Mouse (Mus musculus) forebrain, embryonic 15.5 days (tissue): ENCODE results near the gene Proser2. TPM values are rescaled to one million over a fixed set of nuclear protein-coding genes. Genes with fewer than 3 reads are reported as not detected.

Source experiments
- ATAC-seq: fragments of 200-750 bp; cut with Nextera tagmentation; replicated peaks from 2 replicates; pipeline ENCODE4 v1.8.0; 2017; ENCODE audit warnings: mild to moderate bottlenecking, moderate TSS enrichment, moderate library complexity
- H3K27ac ChIP-seq: fragments of 300-500 bp; sonication (generic); replicated peaks from 2 replicates; pipeline ENCODE4 v1.5.1; 2015; ENCODE audit warnings: mild to moderate bottlenecking, inconsistent platforms
- H3K27me3 ChIP-seq: fragments of 300-500 bp; sonication (generic); 2 replicates; pipeline ENCODE4 v1.6.1; 2015; ENCODE audit warnings: inconsistent platforms
- H3K36me3 ChIP-seq: fragments of 300-500 bp; sonication (generic); 2 replicates; pipeline ENCODE4 v1.6.1; 2015; ENCODE audit warnings: mild to moderate bottlenecking, inconsistent platforms
- H3K4me1 ChIP-seq: fragments of 300-500 bp; sonication (generic); 2 replicates; pipeline ENCODE4 v1.6.1; 2015; ENCODE audit warnings: inconsistent platforms
- H3K4me2 ChIP-seq: fragments of 300-500 bp; sonication (generic); replicated peaks from 2 replicates; pipeline ENCODE4 v1.6.1; 2015; ENCODE audit warnings: mild to moderate bottlenecking, inconsistent platforms
- H3K4me3 ChIP-seq: fragments of 300-500 bp; sonication (generic); 2 replicates; pipeline ENCODE4 v1.5.1; 2015; ENCODE audit warnings: mild to moderate bottlenecking, inconsistent platforms
- H3K9ac ChIP-seq: fragments of 300-500 bp; sonication (generic); replicated peaks from 2 replicates; pipeline ENCODE4 v1.6.1; 2015; ENCODE audit warnings: mild to moderate bottlenecking, inconsistent platforms
- H3K9me3 ChIP-seq: fragments of 300-500 bp; sonication (generic); 2 replicates; pipeline ENCODE4 v1.6.1; 2016; ENCODE audit warnings: inconsistent platforms
- WGBS: fragments of 180-500 bp; shearing (Covaris S2); methylation state at CpG from one replicate; pipeline ENCODE4 v1.1.7; 2015; ENCODE audit warnings: mixed read lengths; 5-methylcytosine and 5-hydroxymethylcytosine counted together
- polyA plus RNA-seq: library from polyadenylated mRNA; unstranded; fragments of >200 nt; fragmentation: Nextera tagmentation; extraction: Ambion mirVana; gene quantifications from 2 replicates; pipeline ENCODE4 v1.2.1, GENCODE M21; 2015

Proser2 gene
- polyA plus RNA-seq, 1 experiment from 2014 or later, result 3.3 TPM

DNA sequence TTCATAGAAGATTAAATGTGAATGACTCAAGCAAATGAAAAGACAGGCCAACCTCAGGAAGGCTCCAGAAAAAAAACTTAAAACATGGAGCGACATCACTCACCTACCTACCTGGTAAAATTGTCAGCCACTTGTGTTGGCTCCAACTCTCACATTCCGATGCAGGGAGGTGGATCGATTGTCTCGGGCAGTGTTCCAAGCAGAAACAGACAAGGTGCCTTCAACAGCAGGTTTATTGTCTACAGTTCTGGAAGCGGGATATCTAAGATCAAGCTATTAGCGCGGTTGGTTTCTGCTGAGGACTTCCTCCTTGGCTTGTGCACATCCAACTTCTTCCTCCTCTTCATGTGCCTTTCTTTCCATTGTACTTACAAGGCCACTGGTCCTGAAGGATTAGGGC is 27.6 kb upstream of the Proser2 start:
- no peaks in the 10 kb centered on the region for H3K36me3 ChIP-seq
- no peaks in the 10 kb centered on the region for H3K27me3 ChIP-seq
- H3K9ac ChIP-seq, result no peak overlapping the region
- H3K4me2 ChIP-seq, result no peak overlapping the region
- H3K4me3 ChIP-seq, result no peak overlapping the region
- no peaks in the 10 kb centered on the region for H3K9me3 ChIP-seq
- no peak for ATAC-seq
- no peaks in the 10 kb centered on the region for H3K4me1 ChIP-seq
- no peak overlapping the region for H3K27ac ChIP-seq
- 91% methylated on average over 7 of the region's 7 CpGs for WGBS

- Histone ChIP-seq H3K27ac (no peak overlapping the region), H3K4me2 (no peak overlapping the region), H3K4me3 (no peak overlapping the region), H3K36me3 (no peaks in the 10 kb centered on the region), H3K27me3 (no peaks in the 10 kb centered on the region), H3K9ac (no peak overlapping the region), H3K9me3 (no peaks in the 10 kb centered on the region), H3K4me1 (no peaks in the 10 kb centered on the region)
- no peak for ATAC-seq
- 90% methylated on average over 4 of the region's 4 CpGs for WGBS
Observed at GRCm38 (mm10) chr2:6157208-6157607, 27.2 kb upstream of the Proser2 start.

DNA sequence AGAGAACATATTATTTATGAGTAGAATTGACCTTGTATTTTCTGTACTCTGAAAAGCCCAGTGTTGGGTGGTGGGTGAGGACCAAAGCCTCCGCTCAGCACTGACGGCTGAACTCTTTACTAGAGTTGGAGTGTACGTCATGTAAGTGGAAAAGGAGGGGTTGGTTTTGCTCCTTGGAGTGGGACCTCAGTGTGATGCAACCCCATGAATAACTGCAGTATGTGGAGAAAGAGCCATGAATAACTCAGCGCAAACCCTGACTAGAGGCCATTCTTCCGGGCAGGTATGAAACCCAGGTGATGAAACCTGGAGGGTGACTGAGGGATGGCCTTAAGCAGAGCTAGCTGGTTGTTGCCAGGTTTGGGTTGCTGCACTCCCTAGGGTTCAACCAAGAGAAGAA is 19.8 kb upstream of the Proser2 start:
- no peaks in the 10 kb centered on the region for H3K4me1 ChIP-seq
- H3K27me3 ChIP-seq, result no peaks in the 10 kb centered on the region
- no peak for ATAC-seq
- H3K4me3 ChIP-seq, result no peak overlapping the region
- H3K9me3 ChIP-seq, result no peaks in the 10 kb centered on the region
- no peaks in the 10 kb centered on the region for H3K36me3 ChIP-seq
- H3K9ac ChIP-seq, result no peak overlapping the region
- no peak overlapping the region for H3K4me2 ChIP-seq
- no peak overlapping the region for H3K27ac ChIP-seq
- 96% methylated on average over 5 of the region's 5 CpGs for WGBS

GRCm38 (mm10) chr2:6146901-6147300 is 16.9 kb upstream of the Proser2 start:
- Histone ChIP-seq H3K9ac (no peak overlapping the region), H3K27me3 (no peaks in the 10 kb centered on the region), H3K36me3 (no peaks in the 10 kb centered on the region), H3K27ac (no peak overlapping the region), H3K4me3 (no peak overlapping the region), H3K9me3 (no peaks in the 10 kb centered on the region), H3K4me2 (no peak overlapping the region), H3K4me1 (no peaks in the 10 kb centered on the region)
- WGBS, result 89% methylated on average over 7 of the region's 7 CpGs
- ATAC-seq, result no peak

GRCm38 (mm10) chr2:6146257-6146656 is 16.2 kb upstream of the Proser2 start:
- Histone ChIP-seq H3K27ac (no peak overlapping the region), H3K4me3 (no peak overlapping the region), H3K4me1 (no peaks in the 10 kb centered on the region), H3K27me3 (no peaks in the 10 kb centered on the region), H3K9ac (no peak overlapping the region), H3K4me2 (no peak overlapping the region), H3K9me3 (no peaks in the 10 kb centered on the region), H3K36me3 (no peaks in the 10 kb centered on the region)
- WGBS, result 81% methylated on average over 4 of the region's 4 CpGs
- ATAC-seq, result no peak

- Histone ChIP-seq H3K36me3 (no peaks in the 10 kb centered on the region), H3K9me3 (no peaks in the 10 kb centered on the region), H3K4me2 (no peak overlapping the region), H3K4me1 (no peaks in the 10 kb centered on the region), H3K9ac (no peak overlapping the region), H3K27ac (no peak overlapping the region), H3K27me3 (no peaks in the 10 kb centered on the region), H3K4me3 (no peak overlapping the region)
- no peak for ATAC-seq
- 83% methylated on average over 10 of the region's 10 CpGs for WGBS
Observed at GRCm38 (mm10) chr2:6145611-6146010, 15.6 kb upstream of the Proser2 start.

GRCm38 (mm10) chr2:6142915-6143654 is 13.1 kb upstream of the Proser2 start:
- H3K9ac ChIP-seq, result no peak overlapping the region
- WGBS, result 54% methylated on average over 16 of the region's 16 CpGs
- H3K9me3 ChIP-seq, result no peaks in the 10 kb centered on the region
- H3K4me2 ChIP-seq, result no peak overlapping the region
- no peak overlapping the region for H3K27ac ChIP-seq
- H3K4me3 ChIP-seq, result no peak overlapping the region
- H3K27me3 ChIP-seq, result no peaks in the 10 kb centered on the region
- no peak for ATAC-seq
- no peaks in the 10 kb centered on the region for H3K36me3 ChIP-seq
- no peaks in the 10 kb centered on the region for H3K4me1 ChIP-seq

DNA sequence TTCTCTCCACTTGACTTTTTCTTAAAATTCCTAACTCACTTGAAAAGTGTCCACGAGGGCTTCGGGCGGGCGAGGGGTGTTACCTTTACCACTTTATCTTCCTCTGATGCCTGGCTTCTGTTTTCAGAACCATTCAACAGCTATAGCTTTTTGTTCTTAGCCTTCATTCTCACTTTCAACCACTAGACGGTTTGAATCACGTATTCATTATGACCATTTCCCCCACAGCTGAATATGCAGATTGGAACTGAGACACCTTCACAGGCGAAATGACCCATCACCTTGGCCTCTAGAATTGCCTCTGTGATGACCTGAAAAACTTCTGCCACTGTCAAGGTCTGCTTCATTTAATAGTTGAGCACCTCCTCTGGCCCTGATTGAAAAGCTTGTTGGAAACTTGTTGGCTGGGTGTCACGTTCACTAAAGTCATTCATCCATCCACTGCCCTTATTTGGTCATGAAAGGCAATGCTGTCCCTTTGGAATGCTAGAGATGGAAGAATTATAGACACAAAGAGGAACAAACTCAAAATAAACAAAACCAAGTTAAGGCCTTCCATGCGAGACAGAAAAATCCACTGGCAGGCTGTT is 10.7 kb upstream of the Proser2 start:
- H3K4me1 ChIP-seq, result no peaks in the 10 kb centered on the region
- no peak overlapping the region for H3K4me2 ChIP-seq
- H3K27me3 ChIP-seq, result no peaks in the 10 kb centered on the region
- WGBS, result 86% methylated on average over 9 of the region's 9 CpGs
- no peaks in the 10 kb centered on the region for H3K36me3 ChIP-seq
- no peak overlapping the region for H3K4me3 ChIP-seq
- no peaks in the 10 kb centered on the region for H3K9me3 ChIP-seq
- no peak for ATAC-seq
- no peak overlapping the region for H3K27ac ChIP-seq
- H3K9ac ChIP-seq, result no peak overlapping the region

- Histone ChIP-seq H3K4me1 (peaks cover 7% of the 10 kb centered on the region), H3K27ac (no peak overlapping the region), H3K27me3 (peaks cover 11% of the 10 kb centered on the region; the same call in 1 of the 2 replicates), H3K9me3 (no peaks in the 10 kb centered on the region), H3K4me3 (no peak overlapping the region), H3K36me3 (no peaks in the 10 kb centered on the region), H3K9ac (no peak overlapping the region), H3K4me2 (no peak overlapping the region)
- WGBS, result 92% methylated on average over 19 of the region's 19 CpGs
- ATAC-seq, result no peak
Observed at GRCm38 (mm10) chr2:6133871-6134270, 3.9 kb upstream of the Proser2 start.

GRCm38 (mm10) chr2:6128881-6129280 is 1.1 kb downstream of the Proser2 start:
- no peaks in the 10 kb centered on the region for H3K36me3 ChIP-seq
- H3K4me2 ChIP-seq, result peak overlapping the region; percentile 86
- no peaks in the 10 kb centered on the region for H3K9me3 ChIP-seq
- peaks cover 14% of the 10 kb centered on the region; the same call in 1 of the 2 replicates for H3K27me3 ChIP-seq
- H3K4me1 ChIP-seq, result peaks cover 7% of the 10 kb centered on the region
- no peak for ATAC-seq
- H3K9ac ChIP-seq, result no peak overlapping the region
- H3K4me3 ChIP-seq, result peak overlapping the region; percentile 71
- H3K27ac ChIP-seq, result no peak overlapping the region
- WGBS, result 51% methylated on average over 8 of the region's 8 CpGs

DNA sequence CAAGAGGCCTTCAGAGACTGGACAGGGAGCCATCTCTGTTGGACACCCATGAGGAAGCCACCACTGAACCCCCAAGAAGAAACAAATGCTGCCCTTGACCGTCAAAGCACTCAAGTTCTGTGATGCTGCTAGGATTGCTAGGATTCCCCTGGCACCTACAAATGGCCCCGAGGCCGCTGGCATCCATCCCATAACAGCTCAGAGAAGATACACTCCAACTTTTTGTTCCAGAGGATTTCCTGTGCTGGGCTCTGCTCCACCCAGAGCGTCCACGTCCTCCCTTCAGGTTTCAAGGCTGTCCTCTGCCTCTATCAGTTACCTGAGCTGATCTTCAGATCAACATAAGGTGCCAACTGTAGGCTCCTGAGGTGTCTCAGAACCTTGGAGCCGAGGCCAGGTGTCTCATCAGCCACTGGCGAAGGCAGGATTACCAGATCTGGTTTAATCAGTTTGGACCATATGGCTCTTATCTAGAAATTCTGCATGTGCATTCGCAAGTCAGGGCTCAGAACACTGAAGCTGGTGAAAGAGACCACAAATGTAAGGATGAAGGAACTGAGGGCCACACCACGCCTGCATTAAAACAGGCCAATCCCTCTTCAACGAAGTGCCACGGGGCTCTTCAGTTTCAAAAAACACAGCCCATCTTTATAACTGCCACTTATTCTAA is 1.7 kb downstream of the Proser2 start:
- WGBS, result 84% methylated on average over 11 of the region's 11 CpGs
- ATAC-seq, result no peak
- no peak overlapping the region for H3K4me2 ChIP-seq
- no peaks in the 10 kb centered on the region for H3K9me3 ChIP-seq
- H3K4me1 ChIP-seq, result peaks cover 7% of the 10 kb centered on the region
- H3K4me3 ChIP-seq, result no peak overlapping the region
- peaks cover 14% of the 10 kb centered on the region; the same call in 1 of the 2 replicates for H3K27me3 ChIP-seq
- no peak overlapping the region for H3K27ac ChIP-seq
- no peak overlapping the region for H3K9ac ChIP-seq
- H3K36me3 ChIP-seq, result no peaks in the 10 kb centered on the region

DNA sequence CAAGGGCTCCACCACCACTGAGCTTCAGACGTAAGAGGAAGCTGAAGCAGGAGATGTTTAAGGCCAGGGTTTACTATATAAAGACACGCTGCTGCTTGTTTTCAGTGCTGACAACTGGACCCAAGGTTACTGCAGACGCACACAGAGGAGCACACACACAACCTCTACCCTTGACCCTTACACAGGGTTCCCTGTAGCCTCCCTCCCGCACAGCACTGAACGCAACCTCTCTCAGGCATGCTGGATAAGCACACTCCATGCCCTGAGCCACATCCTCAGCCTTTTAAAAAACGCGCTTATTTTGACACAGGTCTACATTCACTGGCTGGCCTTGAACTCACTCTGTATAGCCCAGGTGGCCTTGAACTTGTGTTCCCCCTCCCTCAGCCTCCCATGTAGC is 7.0 kb downstream of the Proser2 start:
- H3K36me3 ChIP-seq, result no peaks in the 10 kb centered on the region
- H3K27me3 ChIP-seq, result 0 out of 2 replicates have a peak, but pooled peaks cover 2% of the 10 kb centered on the region
- no peak overlapping the region for H3K9ac ChIP-seq
- H3K4me3 ChIP-seq, result no peak overlapping the region
- H3K4me2 ChIP-seq, result no peak overlapping the region
- H3K9me3 ChIP-seq, result no peaks in the 10 kb centered on the region
- WGBS, result 86% methylated on average over 7 of the region's 7 CpGs
- H3K27ac ChIP-seq, result no peak overlapping the region
- ATAC-seq, result no peak
- no peaks in the 10 kb centered on the region for H3K4me1 ChIP-seq
